Mouse (Mus musculus): ENCODE measurements around the gene Rbm31y. TPM values are rescaled to one million over a fixed set of nuclear protein-coding genes. Genes with fewer than 3 reads are reported as not detected.

Gene Rbm31y
- not detected for polyA plus RNA-seq (2012; fragmentation: generic; extraction: Trizol)

GRCm38 (mm10) chrY:17400461-17400860, at the start of gene Rbm31y:
Gene Rbm31y (plus strand): TSS chrY:17400761.

Data from C3H10T1/2 (cell line).